Mouse (Mus musculus) bone marrow macrophage, adult 2 months (primary cell): ENCODE results near the gene Aldh18a1. TPM values are rescaled to one million over a fixed set of nuclear protein-coding genes. Genes with fewer than 3 reads are reported as not detected.
A peak's percentile ranks its signal among the peaks of the same experiment; 100 is the strongest.

ENCODE experiments used
- H3K27ac ChIP-seq: 2 replicates; pipeline ENCODE4 v1.5.1; 2012; ENCODE audit warnings: low read depth, low read length; ENCODE audit not compliant: insufficient read depth
- H3K4me1 ChIP-seq: 2 replicates; pipeline ENCODE4 v1.6.1; 2012; ENCODE audit warnings: low read length; ENCODE audit not compliant: control insufficient read depth, insufficient read depth
- H3K4me3 ChIP-seq: 2 replicates; pipeline ENCODE4 v1.5.1; 2012; ENCODE audit warnings: mild to moderate bottlenecking, low read length, moderate library complexity; ENCODE audit not compliant: insufficient read depth
- CTCF ChIP-seq: IDR thresholded peaks from 2 replicates; pipeline ENCODE4 v1.5.1; 2012; ENCODE audit warnings: low read depth, mild to moderate bottlenecking, low read length, moderate library complexity
- POLR2A ChIP-seq: IDR thresholded peaks from 2 replicates; pipeline ENCODE4 v1.6.1; 2012; ENCODE audit warnings: mild to moderate bottlenecking, low read depth, low read length, borderline replicate concordance
- polyA plus RNA-seq: library from polyadenylated mRNA; stranded (reverse); fragments of >200 nt; gene quantifications from 2 replicates; pipeline ENCODE4 v1.2.4, GENCODE M21; 2012; ENCODE audit not compliant: missing spikeins, insufficient read depth, insufficient read length

The Aldh18a1 gene
- polyA plus RNA-seq, 1 experiment, result 4.3 TPM

DNA sequence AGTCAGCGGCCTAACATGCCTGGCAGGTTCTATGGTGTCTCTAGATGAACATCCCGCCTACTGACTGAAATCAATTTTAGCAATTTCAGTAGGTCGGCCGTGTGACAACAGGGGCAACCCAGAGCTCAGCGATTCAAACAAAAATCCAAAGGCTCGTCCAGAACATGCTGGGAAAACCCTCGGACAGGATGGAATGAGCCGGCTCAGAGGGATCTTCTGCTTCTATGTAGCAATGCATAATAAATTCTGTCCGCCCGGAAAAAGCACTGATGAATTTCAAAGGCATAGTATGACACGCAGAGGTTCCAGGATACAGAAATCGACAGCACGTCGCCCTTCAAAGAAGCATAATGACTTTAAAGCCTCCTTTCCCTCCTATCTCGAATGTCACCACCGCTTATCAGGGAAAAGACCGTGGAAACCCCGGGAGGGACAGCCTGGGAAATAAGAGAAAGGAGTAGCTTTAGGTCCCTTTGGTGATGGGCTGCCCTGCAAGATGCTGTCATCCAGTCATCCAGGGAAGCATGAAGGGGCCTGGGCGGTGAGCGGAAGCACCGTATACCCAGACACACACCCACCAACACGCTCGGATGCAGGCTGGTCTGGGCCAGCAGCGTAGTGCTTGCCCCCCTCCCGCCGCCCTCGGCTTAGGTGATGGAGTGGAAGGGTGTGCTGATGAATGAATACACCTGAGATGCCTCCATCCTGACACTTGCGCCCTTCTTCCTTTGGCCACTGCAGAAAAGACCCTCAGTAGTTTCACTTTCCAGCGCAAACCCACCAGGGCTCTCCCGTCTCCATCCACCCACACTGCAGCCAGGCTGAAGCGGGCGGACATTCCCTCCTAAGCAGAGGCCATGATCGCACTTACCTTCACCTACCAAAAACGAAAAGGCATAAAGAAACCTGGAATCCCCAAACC, 75.5 kb downstream of the Aldh18a1 start:
- Histone ChIP-seq H3K4me3 (peak overlapping the region; percentile 76), H3K4me1 (no peaks in the 10 kb centered on the region; the same call in 1 of the 2 replicates), H3K27ac (no peak overlapping the region)
- TF ChIP-seq CTCF (no peak), POLR2A (no peak)

DNA sequence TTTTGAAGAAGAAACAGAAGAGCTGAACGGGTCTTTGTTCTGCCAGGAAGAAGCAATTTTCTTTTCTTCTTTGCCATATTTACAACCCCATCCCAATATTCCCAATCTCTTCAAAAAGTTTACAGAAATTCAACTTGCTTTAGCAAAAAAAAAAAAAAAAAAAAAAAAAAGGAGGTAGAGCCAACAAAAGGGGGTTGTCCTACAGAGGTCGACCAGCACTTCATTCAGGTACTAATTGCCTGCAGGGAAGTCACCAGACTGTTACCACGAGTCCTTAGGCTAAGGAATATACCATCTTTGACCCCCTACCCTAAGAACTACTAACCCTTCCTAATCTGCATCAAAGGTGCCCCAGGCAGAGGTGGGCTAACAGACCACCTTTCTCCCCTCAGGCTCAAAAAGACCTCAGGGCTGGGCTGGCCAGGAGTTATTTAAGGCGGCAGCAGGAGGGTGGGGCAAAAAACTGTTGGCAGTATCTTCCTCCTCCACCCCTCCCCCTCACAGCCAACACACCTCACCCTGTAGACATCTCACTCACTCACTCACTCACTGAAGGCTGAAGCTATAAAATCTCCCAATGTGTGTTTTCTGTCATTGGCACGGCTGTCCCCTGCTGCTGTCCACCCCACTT, 76.5 kb downstream of the Aldh18a1 start:
- no peak overlapping the region for H3K27ac ChIP-seq
- TF ChIP-seq POLR2A, result no peak
- no peak for TF ChIP-seq CTCF
- no peak overlapping the region for H3K4me3 ChIP-seq
- no peaks in the 10 kb centered on the region; the same call in 1 of the 2 replicates for H3K4me1 ChIP-seq

DNA sequence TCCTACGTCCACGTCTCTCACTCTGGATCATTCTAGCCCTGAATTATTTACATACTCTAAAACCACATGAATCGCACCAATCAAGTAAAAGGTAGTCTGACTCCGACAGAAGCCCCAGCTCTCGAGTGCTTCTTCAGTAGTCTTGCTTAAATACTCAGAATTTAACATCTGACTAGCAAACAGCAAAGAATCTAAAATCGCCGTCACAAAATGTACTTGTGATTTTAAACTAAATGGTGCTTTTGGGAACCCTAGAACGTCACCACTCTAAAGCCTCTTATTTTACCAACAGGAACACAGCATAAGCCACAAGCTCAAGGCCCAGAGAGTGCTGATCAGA, 77.2 kb downstream of the Aldh18a1 start:
- TF ChIP-seq POLR2A (no peak), CTCF (no peak)
- H3K4me3 ChIP-seq, result no peak overlapping the region
- no peaks in the 10 kb centered on the region; the same call in 1 of the 2 replicates for H3K4me1 ChIP-seq
- H3K27ac ChIP-seq, result no peak overlapping the region

- no peak overlapping the region for H3K4me3 ChIP-seq
- TF ChIP-seq CTCF, result no peak
- no peak for TF ChIP-seq POLR2A
- no peaks in the 10 kb centered on the region; the same call in 1 of the 2 replicates for H3K4me1 ChIP-seq
- no peak overlapping the region for H3K27ac ChIP-seq
Observed at GRCm38 (mm10) chr19:40510387-40511099, 77.7 kb downstream of the Aldh18a1 start.

DNA sequence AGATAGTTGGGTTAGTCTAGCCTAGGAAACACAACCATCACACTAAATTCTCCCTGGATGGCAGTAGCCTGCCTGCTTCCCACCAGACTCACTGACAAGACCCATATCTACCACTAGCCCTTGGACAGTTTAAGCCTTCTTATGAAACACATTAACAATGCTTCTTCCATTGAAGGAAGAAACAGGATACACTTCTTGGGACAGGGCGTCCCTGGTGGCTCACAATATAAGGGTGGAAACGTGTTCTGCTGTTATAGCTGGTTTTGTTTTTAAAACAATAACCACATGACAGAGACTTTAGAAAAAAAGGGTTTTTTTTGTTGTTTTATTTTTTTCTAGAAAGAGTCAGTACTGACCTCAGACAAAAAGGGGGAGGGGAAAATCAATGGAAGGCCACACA, 79.0 kb downstream of the Aldh18a1 start:
- Histone ChIP-seq H3K4me3 (no peak overlapping the region), H3K4me1 (no peaks in the 10 kb centered on the region; the same call in 1 of the 2 replicates), H3K27ac (no peak overlapping the region)
- TF ChIP-seq POLR2A (no peak), CTCF (no peak)

- TF ChIP-seq CTCF (no peak), POLR2A (no peak)
- Histone ChIP-seq H3K4me3 (no peak overlapping the region), H3K27ac (no peak overlapping the region), H3K4me1 (no peaks in the 10 kb centered on the region; the same call in 1 of the 2 replicates)
Observed at GRCm38 (mm10) chr19:40508851-40509250, 79.4 kb downstream of the Aldh18a1 start.

DNA sequence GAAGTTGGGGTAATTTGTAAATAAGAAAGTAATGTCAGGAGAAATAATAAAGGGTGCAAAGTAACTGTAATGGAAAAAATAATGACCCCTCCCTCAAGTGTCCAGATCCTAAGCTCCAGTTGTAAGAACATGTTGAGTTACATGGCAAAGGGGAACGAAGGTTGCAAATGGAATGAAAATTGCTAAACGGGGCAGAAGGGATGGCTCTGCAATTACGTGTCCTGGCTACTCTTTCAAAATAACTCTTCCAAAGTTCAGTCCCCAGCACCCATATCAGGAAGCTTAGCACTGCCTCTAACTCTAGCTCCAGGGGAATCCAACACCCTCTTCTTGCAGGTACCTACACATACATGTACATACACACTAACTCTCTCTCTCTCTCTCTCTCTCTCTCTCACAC, 81.3 kb downstream of the Aldh18a1 start:
- TF ChIP-seq POLR2A (no peak), CTCF (no peak)
- no peak overlapping the region for H3K27ac ChIP-seq
- no peak overlapping the region for H3K4me3 ChIP-seq
- H3K4me1 ChIP-seq, result no peaks in the 10 kb centered on the region

- no peak for TF ChIP-seq CTCF
- TF ChIP-seq POLR2A, result no peak
- Histone ChIP-seq H3K27ac (no peak overlapping the region), H3K4me1 (no peaks in the 10 kb centered on the region), H3K4me3 (no peak overlapping the region)
Observed at GRCm38 (mm10) chr19:40504336-40504735, 83.9 kb downstream of the Aldh18a1 start.

Other genes with a start within 250 kb of the Aldh18a1 start
- 2.2 and 3.4 TPM in 2 replicates for gene Sorbs1, start 74.7 kb downstream of the Aldh18a1 start, polyA plus RNA-seq
- gene Tctn3, start 23.8 kb upstream of the Aldh18a1 start, polyA plus RNA-seq, result 12.6 and 13.9 TPM in 2 replicates
- gene Entpd1, start 23.9 kb upstream of the Aldh18a1 start, polyA plus RNA-seq, result 189 and 194 TPM in 2 replicates
- gene Cc2d2b, start 160.3 kb upstream of the Aldh18a1 start, polyA plus RNA-seq, result not detected in 2 replicates
- 3.6 and 3.8 TPM in 2 replicates for gene Ccnj, start 242.8 kb upstream of the Aldh18a1 start, polyA plus RNA-seq